Mouse (Mus musculus): ENCODE results near the gene Pigo. TPM values are rescaled to one million over a fixed set of nuclear protein-coding genes. Genes with fewer than 3 reads are reported as not detected.
A peak's percentile ranks its signal among the peaks of the same experiment; 100 is the strongest.
"Not testable (repeated sequence)": the region's sequence is repeated elsewhere in the genome, so short reads cannot be mapped to it uniquely, and the experiment has no call there.

Pigo gene
- polyA plus RNA-seq, 1 experiment from 2014 or later, result 21.4 TPM

DNA sequence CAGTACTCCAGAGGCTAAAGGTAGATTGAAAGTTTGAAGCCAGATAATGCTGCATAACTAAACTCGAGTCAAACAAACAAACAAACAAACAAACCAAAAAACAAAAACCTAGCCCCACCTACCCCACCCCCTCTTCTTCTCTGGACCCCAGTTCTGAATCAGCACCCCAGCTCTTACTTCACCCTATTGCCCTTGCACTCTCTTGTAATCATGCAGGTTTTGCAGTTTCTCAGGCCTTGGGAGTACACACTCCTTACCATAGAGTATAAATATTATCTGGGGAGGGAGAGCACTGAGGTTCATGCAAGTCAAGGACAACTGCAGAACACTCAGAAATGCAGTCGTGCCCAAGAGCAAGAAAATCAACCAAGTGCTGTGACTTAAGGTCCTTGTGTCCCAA, 24.3 kb downstream of the Pigo start:
- Histone ChIP-seq H3K27ac (ENCODE audit: low read depth) (peak overlapping the region; percentile 81), H3K27me3 (ENCODE audit: insufficient read depth, low read length) (no peaks in the 10 kb centered on the region), H3K9ac (no peak overlapping the region), H3K4me1 (ENCODE audit: insufficient read depth) (peaks cover 13% of the 10 kb centered on the region; the same call in 1 of the 2 replicates), H3K4me2 (no peak overlapping the region), H3K9me3 (ENCODE audit: low read depth, low read length) (no peaks in the 10 kb centered on the region), H3K4me3 (ENCODE audit: low read depth, low read length) (no peak overlapping the region), H3K36me3 (ENCODE audit: insufficient read depth) (peaks cover 12% of the 10 kb centered on the region; the same call in 1 of the 2 replicates)
- TF ChIP-seq CTCF (IDR thresholded peaks at IDR 0.05; ENCODE audit: low read depth), result no peak
- DNase-seq (no peak), ATAC-seq (ENCODE audit: insufficient read depth) (no peak)
- WGBS, result 83% methylated on average over 2 of the region's 2 CpGs

DNA sequence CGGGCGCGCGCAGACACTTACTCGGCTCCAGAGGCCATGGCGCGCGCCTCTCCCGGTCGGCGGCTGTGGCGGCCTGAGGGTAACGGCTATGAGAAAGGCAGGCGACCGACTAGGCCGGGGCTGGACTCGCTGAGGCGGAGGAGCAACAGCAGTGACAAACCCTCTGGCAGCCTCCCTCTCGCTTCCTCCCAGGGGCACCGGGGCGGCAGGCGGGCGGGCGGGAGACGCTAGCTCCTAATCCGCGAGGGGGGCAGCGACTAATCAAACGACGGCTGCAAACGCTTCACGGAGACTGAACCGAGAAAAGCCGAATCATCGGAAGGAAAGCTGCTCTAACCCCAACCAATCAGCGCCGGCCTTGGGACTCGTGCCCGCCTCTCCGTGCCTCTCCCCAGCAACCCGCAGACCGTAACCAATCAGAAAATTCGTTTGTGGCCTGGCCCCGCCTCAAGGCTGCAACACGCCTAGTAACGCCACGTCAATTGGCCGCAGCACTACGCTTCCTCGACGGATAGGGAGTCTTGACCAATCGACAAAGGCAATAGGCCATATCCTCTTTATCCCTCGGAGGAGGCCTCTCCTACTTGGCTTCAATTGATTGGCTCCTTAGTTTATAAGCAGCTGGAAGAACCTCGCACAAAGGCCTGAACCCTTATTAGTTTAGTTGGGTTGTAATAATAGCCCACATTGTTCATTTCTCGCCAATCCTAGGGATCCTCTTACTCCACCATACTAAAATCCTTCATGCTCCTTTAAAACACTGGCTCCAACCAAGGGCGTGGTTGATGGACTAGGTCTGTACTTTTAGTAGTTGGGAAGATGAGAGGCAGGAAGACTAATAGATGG, 25.3 kb downstream of the Pigo start, which contains the start of gene Vcp:
Gene Vcp, minus strand, starts transcription at position 367 of the 846 bp plus-strand sequence.
- DNase-seq (peak; percentile 99), ATAC-seq (ENCODE audit: insufficient read depth) (peak; percentile 97)
- not testable (repeated sequence) for H3K9me3 ChIP-seq (ENCODE audit: low read depth, low read length); H3K27me3 ChIP-seq (ENCODE audit: insufficient read depth, low read length)
- Histone ChIP-seq H3K9ac (peak within 1 kb of the TSS; percentile 95), H3K27ac (ENCODE audit: low read depth) (peak within 1 kb of the TSS; percentile 100), H3K4me3 (ENCODE audit: low read depth, low read length) (peak within 1 kb of the TSS; percentile 59), H3K4me1 (ENCODE audit: insufficient read depth) (peaks cover 13% of the 10 kb centered on the region; the same call in 1 of the 2 replicates), H3K36me3 (ENCODE audit: insufficient read depth) (peaks cover 21% of the 10 kb centered on the region), H3K4me2 (peak within 1 kb of the TSS; percentile 90)
- WGBS, result 1% methylated on average over 49 of the region's 56 CpGs

DNA sequence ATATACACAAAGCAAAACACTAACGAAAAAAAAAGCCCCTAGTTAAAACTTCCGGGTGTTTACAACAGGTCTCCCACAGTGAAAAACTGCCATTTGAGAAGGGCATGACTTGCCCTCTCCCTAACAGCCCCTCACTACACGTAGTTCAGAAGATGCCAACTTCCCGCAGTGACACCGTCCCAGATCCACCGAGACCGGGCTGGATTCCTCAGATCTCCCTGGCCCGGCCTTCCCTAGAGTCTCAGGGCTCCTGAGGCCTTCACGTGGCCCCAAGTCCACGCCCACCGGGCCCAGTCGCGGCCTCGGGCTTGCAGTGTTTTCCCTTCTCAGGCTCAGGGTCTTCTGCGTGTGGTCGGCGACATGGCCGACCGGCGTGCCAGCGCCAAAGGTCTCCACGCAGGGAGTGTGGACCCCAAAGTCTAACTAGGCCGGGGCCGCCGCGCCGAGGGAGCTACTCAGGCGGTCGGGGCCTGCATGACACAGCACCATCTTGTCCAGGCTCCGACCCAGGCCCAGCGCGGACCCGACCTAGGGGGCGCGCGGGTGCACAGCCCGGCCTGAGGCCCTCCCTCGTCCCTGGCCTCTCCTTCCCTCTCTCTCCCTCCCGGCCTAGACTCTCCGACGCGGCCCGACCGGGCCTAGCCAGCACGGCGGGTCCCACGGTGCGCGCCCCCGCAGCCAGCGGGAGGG, 26.0 kb downstream of the Pigo start:
- peaks cover 13% of the 10 kb centered on the region; the same call in 1 of the 2 replicates for H3K4me1 ChIP-seq (ENCODE audit: insufficient read depth)
- DNase-seq, result peak; percentile 84
- H3K27ac ChIP-seq (ENCODE audit: low read depth), result peak overlapping the region; percentile 100
- peak; percentile 86 for ATAC-seq (ENCODE audit: insufficient read depth)
- H3K9ac ChIP-seq, result peak overlapping the region; percentile 95
- H3K27me3 ChIP-seq (ENCODE audit: insufficient read depth, low read length), result no peaks in the 10 kb centered on the region
- peak; percentile 45 for TF ChIP-seq CTCF (IDR thresholded peaks at IDR 0.05; ENCODE audit: low read depth)
- under 1% methylated on average over 51 of the region's 51 CpGs for WGBS
- peak overlapping the region; percentile 90 for H3K4me2 ChIP-seq
- peaks cover 23% of the 10 kb centered on the region for H3K36me3 ChIP-seq (ENCODE audit: insufficient read depth)
- H3K4me3 ChIP-seq (ENCODE audit: low read depth, low read length), result peak overlapping the region; percentile 59
- no peaks in the 10 kb centered on the region for H3K9me3 ChIP-seq (ENCODE audit: low read depth, low read length)

DNA sequence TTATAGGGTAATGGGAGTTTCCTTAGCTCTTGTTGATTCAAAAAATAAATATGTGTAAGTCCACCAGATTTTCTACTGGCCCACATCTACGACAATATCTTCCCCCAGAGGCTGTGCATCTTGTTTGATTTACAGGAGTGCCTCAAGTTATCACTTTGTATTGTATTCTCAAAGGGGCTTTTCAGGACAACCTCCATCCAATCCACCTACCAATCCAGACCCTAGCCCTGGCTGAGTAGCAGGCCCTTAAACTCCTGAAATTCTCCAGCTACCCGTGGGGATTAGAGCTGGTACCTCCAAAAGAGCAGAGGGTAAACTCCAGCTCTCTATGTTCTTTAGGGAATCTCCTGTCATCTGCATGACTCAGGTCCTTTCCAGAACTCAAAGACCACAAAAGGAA, 27.6 kb downstream of the Pigo start:
- no peak for TF ChIP-seq CTCF (IDR thresholded peaks at IDR 0.05; ENCODE audit: low read depth)
- Histone ChIP-seq H3K9me3 (ENCODE audit: low read depth, low read length) (no peaks in the 10 kb centered on the region), H3K4me3 (ENCODE audit: low read depth, low read length) (peak overlapping the region; percentile 59), H3K4me2 (peak overlapping the region; percentile 90), H3K36me3 (ENCODE audit: insufficient read depth) (peaks cover 39% of the 10 kb centered on the region), H3K4me1 (ENCODE audit: insufficient read depth) (peaks cover 13% of the 10 kb centered on the region; the same call in 1 of the 2 replicates), H3K27ac (ENCODE audit: low read depth) (no peak overlapping the region), H3K27me3 (ENCODE audit: insufficient read depth, low read length) (no peaks in the 10 kb centered on the region), H3K9ac (no peak overlapping the region)
- ATAC-seq (ENCODE audit: insufficient read depth) (no peak), DNase-seq (no peak)
- 52% methylated on average over 2 of the region's 2 CpGs for WGBS

DNA sequence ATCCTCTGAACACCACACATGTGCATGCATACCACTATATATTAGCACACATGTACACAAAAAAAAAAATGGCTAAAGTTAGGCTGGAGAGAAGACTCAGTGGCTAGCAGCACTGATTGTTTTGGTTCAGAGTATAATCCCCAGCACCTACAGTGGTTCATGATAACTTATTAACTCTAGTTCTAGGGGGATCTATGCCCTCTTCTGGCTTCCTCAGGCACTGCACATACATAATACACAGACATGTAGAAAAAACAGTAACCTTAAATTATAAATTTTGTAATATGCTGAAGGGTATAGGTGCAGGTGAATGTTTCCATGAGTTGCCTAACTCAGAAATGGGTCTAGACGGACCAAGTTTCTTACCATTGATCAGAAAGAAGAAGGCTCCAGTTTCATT, 37.3 kb downstream of the Pigo start:
- H3K4me1 ChIP-seq (ENCODE audit: insufficient read depth), result no peaks in the 10 kb centered on the region
- no peaks in the 10 kb centered on the region for H3K27me3 ChIP-seq (ENCODE audit: insufficient read depth, low read length)
- DNase-seq (peak; percentile 16), ATAC-seq (ENCODE audit: insufficient read depth) (no peak)
- H3K27ac ChIP-seq (ENCODE audit: low read depth), result no peak overlapping the region
- H3K9me3 ChIP-seq (ENCODE audit: low read depth, low read length), result no peaks in the 10 kb centered on the region
- no peak overlapping the region for H3K4me2 ChIP-seq
- TF ChIP-seq CTCF (IDR thresholded peaks at IDR 0.05; ENCODE audit: low read depth), result no peak
- H3K36me3 ChIP-seq (ENCODE audit: insufficient read depth), result peaks cover 97% of the 10 kb centered on the region
- no peak overlapping the region for H3K4me3 ChIP-seq (ENCODE audit: low read depth, low read length)
- WGBS, result 67% methylated on average over 1 of the region's 1 CpGs
- H3K9ac ChIP-seq, result no peak overlapping the region

DNA sequence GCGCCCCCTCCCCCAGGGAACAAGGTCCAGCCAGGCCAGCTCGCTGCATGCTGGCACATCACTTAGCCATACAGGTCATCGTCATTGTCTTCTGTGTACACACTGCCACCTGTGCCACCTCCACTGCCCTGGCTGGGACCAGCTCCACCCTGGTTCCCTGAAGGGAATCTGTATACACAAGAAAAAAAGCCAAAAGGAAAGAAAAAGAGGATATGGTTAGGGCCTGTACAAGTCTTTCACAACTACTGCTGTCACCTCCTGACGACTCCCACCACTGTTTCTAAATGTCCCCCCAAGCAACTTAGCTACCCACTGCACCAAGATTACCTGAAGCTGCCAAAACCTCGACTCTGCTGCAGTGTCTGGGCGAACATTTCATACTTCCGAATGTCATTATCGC, 45.2 kb downstream of the Pigo start:
- H3K36me3 ChIP-seq (ENCODE audit: insufficient read depth), result peaks cover 79% of the 10 kb centered on the region
- not testable (repeated sequence) for H3K4me1 ChIP-seq (ENCODE audit: insufficient read depth); H3K9me3 ChIP-seq (ENCODE audit: low read depth, low read length); H3K9ac ChIP-seq; H3K27ac ChIP-seq (ENCODE audit: low read depth); H3K4me2 ChIP-seq; DNase-seq; H3K4me3 ChIP-seq (ENCODE audit: low read depth, low read length); ATAC-seq (ENCODE audit: insufficient read depth); H3K27me3 ChIP-seq (ENCODE audit: insufficient read depth, low read length)
- 92% methylated on average over 8 of the region's 8 CpGs for WGBS

DNA sequence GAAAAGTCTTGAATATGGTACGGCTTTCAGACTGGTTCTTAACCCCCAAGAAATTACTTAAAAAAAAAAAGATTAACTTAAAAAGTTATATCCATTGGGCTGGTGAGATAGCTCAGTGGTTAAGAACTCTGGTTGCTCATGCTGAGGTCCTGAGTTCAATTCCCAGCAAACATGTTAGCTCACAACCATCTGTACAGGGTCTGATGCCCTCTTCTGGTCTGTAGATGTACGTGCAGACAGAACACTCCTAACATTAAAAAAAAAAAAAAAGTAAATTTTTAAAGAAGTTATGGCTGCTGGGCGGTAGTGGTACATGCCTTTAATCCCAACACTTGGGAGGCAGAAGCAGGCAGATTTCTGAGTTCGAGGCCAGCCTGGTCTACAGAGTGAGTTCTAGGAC, 47.6 kb downstream of the Pigo start:
- H3K27me3 ChIP-seq (ENCODE audit: insufficient read depth, low read length), result no peaks in the 10 kb centered on the region
- ATAC-seq (ENCODE audit: insufficient read depth) (no peak), DNase-seq (peak; percentile 40)
- peak; percentile 27; the same call in 1 of the 2 replicates for TF ChIP-seq CTCF (IDR thresholded peaks at IDR 0.05; ENCODE audit: low read depth)
- no peak overlapping the region for H3K9ac ChIP-seq
- H3K27ac ChIP-seq (ENCODE audit: low read depth), result no peak overlapping the region
- no peaks in the 10 kb centered on the region for H3K4me1 ChIP-seq (ENCODE audit: insufficient read depth)
- H3K4me2 ChIP-seq, result no peak overlapping the region
- H3K36me3 ChIP-seq (ENCODE audit: insufficient read depth), result peaks cover 60% of the 10 kb centered on the region
- WGBS, result 88% methylated on average over 4 of the region's 4 CpGs
- H3K9me3 ChIP-seq (ENCODE audit: low read depth, low read length), result no peaks in the 10 kb centered on the region
- H3K4me3 ChIP-seq (ENCODE audit: low read depth, low read length), result no peak overlapping the region
